Mouse (Mus musculus): ENCODE results near the gene Atp1a1.

The Atp1a1 gene

GRCm38 (mm10) chr3:101604550-101605223 lies at the start of gene Atp1a1:
Gene Atp1a1 (minus strand): TSS chr3:101604684.
- peak; percentile 99 for DNase-seq (ENCODE audit: low spot score)

- no peak for DNase-seq (ENCODE audit: low spot score)
Measured at GRCm38 (mm10) chr3:101653446-101653845, 49.0 kb upstream of the Atp1a1 start.

GRCm38 (mm10) chr3:101652967-101653366 lies 48.5 kb upstream of the Atp1a1 start:
- DNase-seq (ENCODE audit: low spot score), result no peak

- DNase-seq (ENCODE audit: low spot score), result no peak
Measured at GRCm38 (mm10) chr3:101650328-101650727, 45.8 kb upstream of the Atp1a1 start.

- no peak for DNase-seq (ENCODE audit: low spot score)
Measured at GRCm38 (mm10) chr3:101649271-101649670, 44.8 kb upstream of the Atp1a1 start.

GRCm38 (mm10) chr3:101648096-101648793 lies 43.8 kb upstream of the Atp1a1 start:
- DNase-seq (ENCODE audit: low spot score), result no peak

GRCm38 (mm10) chr3:101646806-101647205 lies 42.3 kb upstream of the Atp1a1 start:
- no peak for DNase-seq (ENCODE audit: low spot score)

- DNase-seq (ENCODE audit: low spot score), result no peak
Measured at GRCm38 (mm10) chr3:101645569-101646106, 41.2 kb upstream of the Atp1a1 start.

GRCm38 (mm10) chr3:101644062-101644802 lies 39.7 kb upstream of the Atp1a1 start:
- DNase-seq (ENCODE audit: low spot score), result no peak

GRCm38 (mm10) chr3:101643264-101643663 lies 38.8 kb upstream of the Atp1a1 start:
- DNase-seq (ENCODE audit: low spot score), result no peak

GRCm38 (mm10) chr3:101638223-101638622 lies 33.7 kb upstream of the Atp1a1 start:
- no peak for DNase-seq (ENCODE audit: low spot score)

GRCm38 (mm10) chr3:101636510-101636909 lies 32.0 kb upstream of the Atp1a1 start:
- peak; percentile 1 for DNase-seq (ENCODE audit: low spot score)

GRCm38 (mm10) chr3:101636086-101636485 lies 31.6 kb upstream of the Atp1a1 start:
- DNase-seq (ENCODE audit: low spot score), result no peak

GRCm38 (mm10) chr3:101634141-101634900 lies 29.8 kb upstream of the Atp1a1 start:
- DNase-seq (ENCODE audit: low spot score), result no peak

GRCm38 (mm10) chr3:101628255-101628654 lies 23.8 kb upstream of the Atp1a1 start:
- no peak for DNase-seq (ENCODE audit: low spot score)

GRCm38 (mm10) chr3:101624287-101624686 lies 19.8 kb upstream of the Atp1a1 start:
- no peak for DNase-seq (ENCODE audit: low spot score)

- DNase-seq (ENCODE audit: low spot score), result no peak
Measured at GRCm38 (mm10) chr3:101619017-101619416, 14.5 kb upstream of the Atp1a1 start.

- DNase-seq (ENCODE audit: low spot score), result no peak
Measured at GRCm38 (mm10) chr3:101618505-101618904, 14.0 kb upstream of the Atp1a1 start.

GRCm38 (mm10) chr3:101617451-101617850 lies 13.0 kb upstream of the Atp1a1 start:
- no peak for DNase-seq (ENCODE audit: low spot score)

- no peak for DNase-seq (ENCODE audit: low spot score)
Measured at GRCm38 (mm10) chr3:101617007-101617406, 12.5 kb upstream of the Atp1a1 start.

GRCm38 (mm10) chr3:101615856-101616255 lies 11.4 kb upstream of the Atp1a1 start:
- DNase-seq (ENCODE audit: low spot score), result no peak
